In genomic region chr5:35679256-35680155, GRCm38 (mm10) we compare ENCODE assay signal across 8 mouse cellular contexts. TPM values are rescaled to one million over a fixed set of nuclear protein-coding genes. Genes with fewer than 3 reads are reported as not detected.
A peak's percentile ranks its signal among the peaks of the same experiment; 100 is the strongest.
DNase-seq lines count a peak whose midpoint lies in the region; ATAC-seq and TF ChIP-seq lines count a peak whose summit lies in the region.

Gene Htra3 (minus strand): TSS chr5:35679782.

- H3K4me1 ChIP-seq in forebrain, embryonic 10.5 days, result peaks cover 14% of the 10 kb centered on the region
- H3K4me1 ChIP-seq in heart, embryonic 16.5 days (ENCODE audit: control insufficient read depth, insufficient read depth, low read length), result peaks cover 9% of the 10 kb centered on the region
- H3K4me1 ChIP-seq in limb, embryonic 14.5 days (ENCODE audit: control insufficient read depth, insufficient read depth, low read length), result peaks cover 15% of the 10 kb centered on the region
- 0 out of 2 replicates have a peak, but pooled peaks cover 3% of the 10 kb centered on the region for H3K4me1 ChIP-seq in neural tube, embryonic 11.5 days (ENCODE audit: control insufficient read depth, insufficient read depth, low read length)

- DNase-seq in right cerebral cortex, postnatal 10 days (ENCODE audit: low spot score in 2 of 2), result peak; percentile 57 to 68
- DNase-seq in right cerebral cortex, adult 18-20 months, result no peak
- no peak for DNase-seq in forebrain, embryonic 10.5 days (ENCODE audit: extremely low spot score, low spot score)
- DNase-seq in limb, embryonic 14.5 days (ENCODE audit: low spot score), result no peak
- no peak for DNase-seq in neural tube, embryonic 11.5 days (ENCODE audit: low spot score)
- no peak for DNase-seq in spleen, adult 12 weeks (ENCODE audit: low spot score)
- DNase-seq in B cell, adult 2 months, result no peak

- no peaks in the 10 kb centered on the region for H3K36me3 ChIP-seq in forebrain, embryonic 10.5 days (replicated peaks)
- H3K36me3 ChIP-seq in heart, embryonic 16.5 days (ENCODE audit: control insufficient read depth, insufficient read depth), result no peaks in the 10 kb centered on the region
- H3K36me3 ChIP-seq in limb, embryonic 14.5 days (ENCODE audit: control insufficient read depth, insufficient read depth, low read length), result no peaks in the 10 kb centered on the region
- no peaks in the 10 kb centered on the region for H3K36me3 ChIP-seq in neural tube, embryonic 11.5 days (ENCODE audit: control insufficient read depth, insufficient read depth, low read length)

- H3K27me3 ChIP-seq in forebrain, embryonic 10.5 days (ENCODE audit: poor library complexity, severe bottlenecking), result peaks cover 53% of the 10 kb centered on the region
- peaks cover 32% of the 10 kb centered on the region for H3K27me3 ChIP-seq in heart, embryonic 16.5 days (ENCODE audit: control insufficient read depth, insufficient read depth, low read length)
- H3K27me3 ChIP-seq in limb, embryonic 14.5 days (ENCODE audit: control insufficient read depth, insufficient read depth, low read length), result peaks cover 31% of the 10 kb centered on the region
- H3K27me3 ChIP-seq in neural tube, embryonic 11.5 days (ENCODE audit: control insufficient read depth, insufficient read depth, low read length), result peaks cover 27% of the 10 kb centered on the region

- H3K9ac ChIP-seq in heart, embryonic 16.5 days (ENCODE audit: low read length), result peak within 1 kb of the TSS; percentile 68
- peak within 1 kb of the TSS; percentile 55 for H3K9ac ChIP-seq in limb, embryonic 14.5 days (ENCODE audit: low read depth, low read length, severe bottlenecking)
- peak within 1 kb of the TSS; percentile 32; the same call in 1 of the 2 replicates for H3K9ac ChIP-seq in neural tube, embryonic 11.5 days (ENCODE audit: low read length)

- H3K4me3 ChIP-seq in forebrain, embryonic 10.5 days, result peak within 1 kb of the TSS; percentile 52
- peak within 1 kb of the TSS; percentile 55 for H3K4me3 ChIP-seq in heart, embryonic 16.5 days (ENCODE audit: low read length)
- peak within 1 kb of the TSS; percentile 42 for H3K4me3 ChIP-seq in limb, embryonic 14.5 days (replicated peaks; ENCODE audit: low read length)
- peak within 1 kb of the TSS; percentile 32 for H3K4me3 ChIP-seq in neural tube, embryonic 11.5 days (ENCODE audit: low read depth, low read length)

- TF ChIP-seq POLR2A in limb, embryonic 14.5 days (IDR thresholded peaks at IDR 0.05; ENCODE audit: borderline replicate concordance, extremely low read depth, insufficient read depth, insufficient read length), result no peak

- no peaks in the 10 kb centered on the region for H3K9me3 ChIP-seq in forebrain, embryonic 10.5 days
- H3K9me3 ChIP-seq in heart, embryonic 16.5 days (replicated peaks; ENCODE audit: control insufficient read depth, low read length), result no peaks in the 10 kb centered on the region
- no peaks in the 10 kb centered on the region for H3K9me3 ChIP-seq in limb, embryonic 14.5 days (ENCODE audit: control insufficient read depth, low read length)
- no peaks in the 10 kb centered on the region for H3K9me3 ChIP-seq in neural tube, embryonic 11.5 days (ENCODE audit: control insufficient read depth, low read length)

- H3K4me2 ChIP-seq in heart, embryonic 16.5 days (ENCODE audit: low read depth, low read length), result peak within 1 kb of the TSS; percentile 88
- H3K4me2 ChIP-seq in limb, embryonic 14.5 days (replicated peaks; ENCODE audit: low read depth, low read length, severe bottlenecking), result peak within 1 kb of the TSS; percentile 70
- peak within 1 kb of the TSS; percentile 64 for H3K4me2 ChIP-seq in neural tube, embryonic 11.5 days (ENCODE audit: low read depth)

- H3K27ac ChIP-seq in forebrain, embryonic 10.5 days, result no peak within 1 kb of the TSS
- no peak within 1 kb of the TSS for H3K27ac ChIP-seq in heart, embryonic 16.5 days (ENCODE audit: low read length)
- H3K27ac ChIP-seq in limb, embryonic 14.5 days (replicated peaks; ENCODE audit: low read depth, low read length), result no peak within 1 kb of the TSS
- no peak within 1 kb of the TSS for H3K27ac ChIP-seq in neural tube, embryonic 11.5 days (ENCODE audit: low read depth, low read length)

- ATAC-seq in heart, embryonic 16.5 days (replicated peaks; ENCODE audit: extremely low read depth, insufficient read depth, low FRiP score), result peak; percentile 61
- no peak for ATAC-seq in limb, embryonic 14.5 days (ENCODE audit: low FRiP score, low read depth)
- no peak for ATAC-seq in neural tube, embryonic 11.5 days (ENCODE audit: insufficient read depth, low FRiP score, low TSS enrichment)

- WGBS in forebrain, embryonic 10.5 days, result 10% methylated on average over 42 of the region's 42 CpGs
- 12% methylated on average over 42 of the region's 42 CpGs for WGBS in heart, embryonic 16.5 days
- WGBS in limb, embryonic 14.5 days, result 6% methylated on average over 36 of the region's 42 CpGs
- 12% methylated on average over 41 of the region's 42 CpGs for WGBS in neural tube, embryonic 11.5 days

RNA-seq across cellular contexts. Expression of gene Htra3, which starts in this region (rescaled TPM):
- polyA plus RNA-seq in forebrain, embryonic 10.5 days (2016; fragmentation: Nextera tagmentation; extraction: Ambion mirVana), result 3.1 and 3.6 TPM in 2 replicates
- polyA plus RNA-seq in heart, embryonic 16.5 days (2015; fragmentation: Nextera tagmentation; extraction: Ambion mirVana), result 16.3 and 17.2 TPM in 2 replicates
- polyA plus RNA-seq in limb, embryonic 14.5 days (2012; rRNA removed), result 48.8 and 73.1 TPM in 2 replicates
- polyA plus RNA-seq in limb, embryonic 14.5 days (2014; fragmentation: Nextera tagmentation; extraction: Ambion mirVana), result 49.2 and 59.2 TPM in 2 replicates
- polyA plus RNA-seq in neural tube, embryonic 11.5 days (2014; fragmentation: Nextera tagmentation; extraction: Ambion mirVana), result 7.5 and 7.9 TPM in 2 replicates

Comparison
In these comparisons a context has a peak if more than half of its experiments do, and no peak if none do; other contexts are left out.
1. DNase-seq: peak in right cerebral cortex, postnatal 10 days (2 of 2); none in right cerebral cortex, adult 18-20 months (single experiment), forebrain, embryonic 10.5 days (single experiment), limb, embryonic 14.5 days (single experiment), neural tube, embryonic 11.5 days (single experiment), spleen, adult 12 weeks (single experiment) and B cell, adult 2 months (0 of 2).
2. Peak in every context shown above with its lines, with median percentiles within 50 percentile points of each other: H3K4me3 ChIP-seq, H3K4me2 ChIP-seq and H3K9ac ChIP-seq.